Mouse (Mus musculus): ENCODE data around the gene Mif4gd.

- no peak for TF ChIP-seq CTCF (IDR thresholded peaks at IDR 0.05; ENCODE audit: low read depth)
- no peak for TF ChIP-seq EP300 (IDR thresholded peaks at IDR 0.05; ENCODE audit: low read depth)
Measured at GRCm38 (mm10) chr11:115628465-115629101, 15.8 kb upstream of the Mif4gd start.
